In the genomic region with DNA sequence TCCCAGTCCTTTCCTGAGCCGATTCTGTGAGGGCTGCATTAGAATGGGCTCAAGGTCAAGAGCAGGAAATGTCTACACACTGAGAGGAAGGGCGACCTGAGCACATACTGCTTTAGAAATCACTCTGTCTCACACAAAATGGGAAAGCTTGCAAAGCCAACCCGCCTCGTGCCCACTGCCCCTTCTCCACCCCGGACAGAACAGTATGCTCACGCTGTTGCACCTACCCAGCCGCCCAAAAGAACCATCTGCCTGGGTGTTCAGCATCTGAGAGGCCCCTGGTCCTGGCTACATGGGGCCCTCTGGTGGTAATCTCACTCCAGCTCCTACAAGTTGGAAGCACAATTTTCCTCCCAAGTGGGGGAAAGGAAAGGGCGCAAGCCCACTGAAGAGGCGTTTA, we compare ENCODE assay signal across 10 mouse cellular contexts. TPM values are rescaled to one million over a fixed set of nuclear protein-coding genes. Genes with fewer than 3 reads are reported as not detected.
DNase-seq lines count a peak whose midpoint lies in the region; ATAC-seq lines count a peak whose summit lies in the region.
"Had no signal": no experiment of that assay in that cellular context is flagged by ENCODE, and none has a peak within 500 bp of the region (broad histone marks: within the 10 kb centered on the region; RNA-seq: fewer than 3 reads in every experiment).

No protein-coding gene starts in this region.

- no peak overlapping the region for H3K4me2 ChIP-seq in kidney, embryonic 16.5 days (replicated peaks; ENCODE audit: low read depth, low read length)

- H3K27me3 ChIP-seq in kidney, embryonic 16.5 days (ENCODE audit: insufficient read depth, low read length): no peaks in the 10 kb centered on the region
- H3K27me3 ChIP-seq: Patski had no signal

- no peak overlapping the region for H3K9ac ChIP-seq in kidney, embryonic 16.5 days (replicated peaks; ENCODE audit: low read length)

- 29% methylated on average over 9 of the region's 9 CpGs for WGBS in kidney, embryonic 16.5 days

- DNase-seq in kidney, adult 11 months: peak; percentile 20
- peak; percentile 88 to 90 for DNase-seq in cerebellum, postnatal 10 days
- peak; percentile 46 to 63 for DNase-seq in frontal cortex, postnatal 14 days (ENCODE audit: low spot score in 2 of 2)
- peak; percentile 72 to 79 for DNase-seq in layer of hippocampus, postnatal 14 days (ENCODE audit: low spot score in 2 of 2)
- DNase-seq in neural tube, embryonic 10.5 days (ENCODE audit: extremely low spot score, low spot score): peak; percentile 37
- DNase-seq in spleen, postnatal 10 days (ENCODE audit: low spot score in 2 of 2): no peak
- DNase-seq in thymus, postnatal 36 days: no peak

- no peak for ATAC-seq in kidney, embryonic 16.5 days (ENCODE audit: low FRiP score, low TSS enrichment)
- ATAC-seq: Patski had no signal

- no peaks in the 10 kb centered on the region for H3K36me3 ChIP-seq in kidney, embryonic 16.5 days (ENCODE audit: insufficient read depth, low read length)

- H3K9me3 ChIP-seq in kidney, embryonic 16.5 days (ENCODE audit: low read length): no peaks in the 10 kb centered on the region

- H3K27ac ChIP-seq in kidney, embryonic 16.5 days (ENCODE audit: low read length): no peak overlapping the region
- H3K27ac ChIP-seq: macrophage had no signal

- H3K4me1 ChIP-seq in kidney, embryonic 16.5 days (ENCODE audit: insufficient read depth, low read length): no peaks in the 10 kb centered on the region

- no peak overlapping the region for H3K4me3 ChIP-seq in kidney, embryonic 16.5 days (ENCODE audit: low read length)

RNA-seq across cellular contexts. Expression of a gene that starts 26.6 kb away (rescaled TPM):
- 0.07 and 0.12 TPM in 2 replicates for polyA plus RNA-seq in kidney, embryonic 16.5 days (2015; fragmentation: Nextera tagmentation; extraction: Ambion mirVana)
- total RNA-seq in layer of hippocampus, postnatal 14 days (2021): 100 to 1,000 TPM; 257 to 260 TPM
- polyA plus RNA-seq: macrophage, Patski had no signal

RNA-seq across cellular contexts. Expression of a gene that starts 46.2 kb away (rescaled TPM):
- polyA plus RNA-seq in kidney, embryonic 16.5 days (2015; fragmentation: Nextera tagmentation; extraction: Ambion mirVana): 46.1 and 48.5 TPM in 2 replicates
- 1 to 10 TPM in 1 of 2 experiments, under 1 TPM in 1; 0.62 to 1.4 TPM for total RNA-seq in layer of hippocampus, postnatal 14 days (2021)
- polyA plus RNA-seq: macrophage had no signal

Comparison
In these comparisons a context has a peak if more than half of its experiments do, and no peak if none do; other contexts are left out.
1. DNase-seq: peak in kidney, adult 11 months (single experiment), cerebellum, postnatal 10 days (2 of 2), frontal cortex, postnatal 14 days (2 of 2), layer of hippocampus, postnatal 14 days (2 of 2) and neural tube, embryonic 10.5 days (single experiment); none in spleen, postnatal 10 days (0 of 2) and thymus, postnatal 36 days (0 of 2).